Mouse (Mus musculus) thymus, adult 2 months (tissue): ENCODE results near the gene Pip5k1b.

Source experiments
- CTCF ChIP-seq: fragments of 200-500 bp; IDR thresholded peaks from 2 replicates; pipeline ENCODE4 v1.5.1; 2012; ENCODE audit warnings: mild to moderate bottlenecking, control low read depth, low read length, moderate library complexity, borderline replicate concordance; ENCODE audit not compliant: control insufficient read depth, poor library complexity, insufficient read depth; ENCODE audit errors: extremely low read depth
- POLR2A ChIP-seq: fragments of 200-500 bp; IDR thresholded peaks from 2 replicates; pipeline ENCODE4 v1.6.1; 2012; ENCODE audit warnings: mild to moderate bottlenecking, low read length, control low read depth, moderate library complexity; ENCODE audit not compliant: control insufficient read depth, poor library complexity, insufficient read depth; ENCODE audit errors: extremely low read depth

- no peak for TF ChIP-seq CTCF
- TF ChIP-seq POLR2A, result no peak
These were observed 35.8 kb downstream of the Pip5k1b start for GRCm38 (mm10) chr19:24519732-24520409.
